Mouse (Mus musculus) left cerebral cortex, adult 18-20 months (tissue): Measurements from ENCODE around the gene Zfp846. TPM values are rescaled to one million over a fixed set of nuclear protein-coding genes. Genes with fewer than 3 reads are reported as not detected.

Source experiments
- DNase-seq, 2 experiments: peaks; one replicate each; pipeline ENCODE4 v3.0.0; 2021 to 2022; ENCODE audit warnings: low spot score in 2 of 2, mixed read lengths in 1 of 2
- total RNA-seq, 2 experiments: library from RNA; stranded (reverse); gene quantifications; 2 replicates each; pipeline ENCODE4 v1.2.3; 2021

Gene Zfp846
- total RNA-seq, 2 experiments from 2014 or later: 14.9 to 17.6 TPM

DNA sequence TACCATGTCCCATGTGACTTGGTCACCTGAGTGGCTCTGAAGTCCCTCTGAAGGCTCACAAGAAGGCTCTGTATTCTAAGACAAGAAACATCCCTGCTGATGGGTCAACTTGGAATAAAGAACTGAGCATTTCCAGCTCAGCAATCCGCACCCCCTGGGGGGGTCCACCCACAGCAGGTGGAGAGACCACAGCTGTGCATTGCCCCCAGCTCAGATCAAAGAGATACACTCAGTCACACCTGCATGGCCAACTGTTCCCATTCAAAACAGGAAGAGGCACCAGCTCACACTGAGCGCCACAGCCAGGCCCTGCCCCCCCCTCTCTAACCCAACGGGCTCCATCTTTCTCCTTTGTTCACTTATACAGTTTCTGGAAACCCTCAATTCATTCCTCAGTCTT lies 55.2 kb downstream of the Zfp846 start:
- DNase-seq: no peak

DNA sequence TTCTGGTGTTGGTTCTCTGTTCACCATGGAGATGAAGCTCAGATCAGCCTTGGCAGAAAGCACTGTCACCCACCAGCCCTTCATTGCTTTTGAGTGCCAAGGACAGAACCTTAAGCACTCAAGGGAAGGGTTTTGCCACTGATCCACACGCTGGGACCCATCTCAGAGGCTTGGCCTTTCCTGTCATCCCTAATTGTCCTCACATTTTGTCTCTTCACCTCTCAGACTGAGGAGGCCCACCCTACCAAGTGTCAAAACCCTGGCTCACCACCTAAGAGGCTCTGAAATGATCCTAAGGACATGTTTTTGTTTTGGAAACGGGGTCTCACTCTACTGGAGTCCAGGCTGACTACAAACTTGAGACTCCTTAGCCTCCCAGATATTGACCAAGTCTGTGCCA lies 55.7 kb downstream of the Zfp846 start:
- no peak for DNase-seq

DNA sequence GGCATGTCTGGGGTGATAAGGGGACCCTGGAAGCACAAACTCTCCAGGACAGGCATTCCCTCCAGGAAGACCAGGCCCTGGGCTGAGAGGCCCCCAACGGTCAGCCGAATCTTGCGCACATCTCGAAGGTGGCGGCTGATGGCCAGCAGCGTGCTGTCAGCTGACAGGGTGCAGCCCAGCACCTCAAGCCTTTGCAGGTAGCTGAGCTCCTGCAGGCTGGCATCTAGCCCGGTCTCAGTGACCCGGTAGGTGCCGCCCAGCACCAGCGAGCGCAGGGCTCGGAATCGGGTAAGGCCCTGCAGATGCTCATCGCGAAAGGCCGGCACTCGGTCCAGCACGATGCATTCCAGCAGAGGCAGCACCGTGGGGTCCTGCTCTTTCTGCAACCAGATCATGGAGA lies 57.5 kb downstream of the Zfp846 start:
- DNase-seq: no peak

DNA sequence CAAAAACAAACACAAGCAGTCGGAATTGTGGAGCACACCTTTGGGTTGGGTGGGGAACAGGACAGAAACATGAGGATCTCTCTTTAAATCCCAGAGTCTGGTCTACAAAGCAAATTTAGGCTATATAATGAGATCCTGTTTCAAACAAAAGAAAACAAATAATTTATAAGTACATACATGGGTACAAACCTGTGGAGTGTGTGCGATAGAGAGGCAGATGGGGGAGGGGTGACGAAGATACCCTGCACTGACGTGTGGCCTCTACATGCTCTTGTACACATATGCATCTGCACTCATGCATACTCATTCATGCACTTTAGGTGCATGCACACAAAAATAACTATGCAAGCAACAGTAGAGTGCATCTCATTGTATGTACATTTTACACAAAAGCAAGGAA lies 58.4 kb downstream of the Zfp846 start:
- no peak for DNase-seq

DNA sequence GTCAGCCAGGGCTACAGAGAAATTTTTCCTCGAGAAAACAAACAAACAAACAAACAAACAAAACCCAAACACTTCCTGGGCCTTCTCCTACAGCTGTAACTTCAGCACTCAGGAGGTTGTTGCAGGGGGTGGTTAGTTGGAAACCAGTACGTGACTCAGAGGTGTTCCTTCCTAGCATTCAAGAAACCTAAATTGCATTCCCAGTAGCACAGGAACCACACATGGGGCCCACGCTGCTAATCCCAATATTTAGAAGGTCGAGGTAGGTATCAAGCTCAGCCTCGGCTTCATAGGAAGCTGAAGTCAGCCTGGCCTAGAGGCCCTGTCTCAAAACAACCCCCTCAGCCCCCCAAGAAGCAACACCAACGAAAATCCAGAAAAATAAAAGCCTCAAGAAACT lies 60.4 kb downstream of the Zfp846 start:
- no peak for DNase-seq

DNA sequence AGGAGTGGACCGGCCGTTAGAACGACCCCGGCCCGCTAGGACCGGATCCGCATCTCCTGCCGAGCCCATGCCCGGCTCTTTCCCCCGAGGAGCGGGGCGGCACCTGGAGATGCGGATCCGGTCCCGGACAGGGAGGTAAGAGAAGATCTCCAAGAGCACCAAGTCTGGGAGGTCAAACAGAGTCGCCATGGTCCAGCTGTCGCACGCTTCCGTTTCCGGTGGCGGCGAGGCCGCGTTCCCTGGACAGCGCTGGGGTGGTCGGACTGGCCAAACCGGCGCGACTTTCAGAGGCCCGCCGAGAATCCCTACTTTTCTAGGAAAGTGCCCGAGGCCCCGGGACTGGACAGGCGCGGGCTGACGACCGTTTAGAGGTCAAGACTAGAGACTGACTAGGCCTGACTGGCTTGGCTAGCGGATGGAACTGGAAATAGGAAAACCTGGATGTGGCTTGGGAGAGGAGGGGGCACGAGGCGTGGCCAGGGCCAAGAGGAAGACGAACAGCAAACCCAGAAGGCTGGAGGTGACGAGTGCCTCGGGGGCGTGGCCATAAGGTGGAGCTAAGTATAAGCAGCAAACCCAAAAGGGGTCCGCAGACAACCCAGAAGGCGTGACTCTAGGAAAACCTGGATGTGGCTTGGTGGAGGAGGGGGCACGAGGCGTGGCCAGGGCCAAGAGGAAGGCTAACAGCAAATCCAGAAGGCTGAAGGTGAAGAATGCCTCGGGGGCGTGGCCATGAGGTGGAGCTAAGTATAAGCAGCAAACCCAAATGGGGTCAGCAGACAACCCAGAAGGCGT lies 61.2 kb downstream of the Zfp846 start, which contains the start of gene Ubl5:
Ubl5 (plus strand) TSS at position 778 of the 795 bp plus-strand sequence.
- DNase-seq: no peak

DNA sequence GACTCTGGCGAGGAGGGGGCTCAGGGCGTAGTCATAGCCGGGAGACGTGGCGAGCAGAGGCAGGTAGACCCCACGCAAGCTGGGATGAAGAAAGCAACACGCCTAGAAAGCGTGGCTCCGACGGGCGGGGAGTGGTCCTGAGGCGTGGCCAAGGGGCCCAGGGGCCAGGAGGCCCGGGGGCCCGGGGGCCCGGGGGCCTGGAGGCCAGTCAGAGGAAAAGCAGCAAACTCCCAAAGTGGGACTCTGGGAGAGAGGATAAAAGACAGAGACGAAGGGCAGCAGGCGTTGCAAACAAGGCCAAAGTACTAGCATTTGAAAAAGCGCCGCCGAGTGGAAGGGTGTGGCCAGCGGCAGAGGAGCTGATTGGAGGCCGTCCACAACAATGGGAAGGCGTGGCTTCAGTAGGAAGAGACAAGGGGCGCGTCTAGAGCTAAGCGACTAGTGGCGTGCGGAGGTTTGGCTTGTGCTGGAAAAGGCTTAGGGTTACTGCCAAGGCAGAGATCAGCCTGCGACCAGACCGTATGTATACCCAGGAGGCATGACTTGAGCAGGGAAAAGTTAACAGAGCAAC lies 61.9 kb downstream of the Zfp846 start:
- peak; percentile 61 to 64 for DNase-seq

DNA sequence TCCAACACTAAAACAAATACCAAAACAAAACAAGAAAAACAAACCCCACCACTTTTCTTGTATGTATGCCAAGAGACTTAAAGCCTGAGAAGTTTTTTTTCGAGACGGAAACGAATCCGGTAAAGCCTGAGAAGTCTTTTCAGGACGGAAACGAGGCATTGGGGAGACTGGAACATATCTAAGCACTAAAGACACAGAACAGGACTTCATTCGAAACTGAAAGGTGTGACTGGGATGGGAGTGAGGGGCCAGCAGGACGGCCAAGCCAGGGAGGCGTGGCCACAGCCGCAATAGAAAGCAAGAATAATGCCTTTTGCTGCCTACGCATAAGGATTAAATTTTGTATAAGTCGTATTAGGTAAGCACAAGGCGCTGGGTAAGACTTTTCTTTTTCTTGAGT lies 62.7 kb downstream of the Zfp846 start:
- DNase-seq: no peak

DNA sequence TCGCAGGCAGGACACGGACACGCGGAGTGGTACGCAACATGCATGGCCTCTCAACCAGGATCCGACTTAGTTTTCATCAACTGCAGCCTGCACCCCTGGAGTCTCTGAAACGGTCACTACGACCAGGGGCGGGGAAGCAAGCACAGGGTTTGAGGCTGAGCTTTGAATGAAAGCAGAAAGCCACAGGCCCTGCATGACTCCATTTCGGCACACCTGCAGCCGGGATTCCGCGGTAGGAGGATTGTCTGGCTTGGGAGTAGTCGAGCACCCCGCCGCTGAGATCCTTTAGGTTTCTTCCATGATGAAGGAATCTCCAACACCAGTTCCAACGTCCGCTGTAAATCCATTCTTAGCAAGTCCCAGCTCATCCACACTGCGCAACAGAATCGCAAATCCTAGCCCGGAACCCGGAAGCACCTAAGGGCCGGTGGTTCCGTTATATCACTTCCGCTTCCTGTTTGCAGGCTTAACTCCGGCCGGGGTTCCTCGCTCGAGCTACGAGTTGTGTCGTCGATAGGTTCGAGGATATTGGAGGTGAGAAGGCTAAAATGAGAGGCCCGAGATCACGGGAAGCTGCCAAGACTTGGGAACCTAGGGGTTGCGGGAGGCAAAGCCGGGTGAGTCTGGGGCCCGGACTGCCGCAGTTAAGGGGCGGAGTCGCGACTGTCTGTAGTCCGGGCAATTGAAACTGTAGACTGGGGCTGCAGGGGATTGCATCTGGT lies 63.4 kb downstream of the Zfp846 start, which contains the start of gene Fbxl12:
Fbxl12 (minus strand) TSS at position 408 of the 722 bp plus-strand sequence.
- DNase-seq: peak; percentile 72 to 79

DNA sequence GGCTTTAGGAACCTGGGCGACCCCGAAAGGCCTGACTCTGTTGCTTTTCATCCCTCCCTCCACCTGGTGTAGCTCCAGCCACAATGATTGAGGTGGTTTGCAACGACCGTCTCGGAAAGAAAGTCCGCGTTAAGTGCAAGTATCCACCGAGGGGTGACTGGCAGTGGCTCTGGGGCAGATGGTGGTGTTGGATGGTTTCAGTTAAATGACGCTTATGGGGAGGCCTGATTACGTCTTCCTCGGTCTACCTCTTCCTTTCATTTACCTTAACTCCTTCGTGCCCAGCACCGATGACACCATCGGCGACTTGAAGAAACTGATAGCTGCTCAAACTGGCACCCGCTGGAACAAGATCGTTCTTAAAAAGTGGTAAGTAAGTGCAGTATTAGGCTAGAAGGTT lies 64.0 kb downstream of the Zfp846 start:
- DNase-seq: no peak

DNA sequence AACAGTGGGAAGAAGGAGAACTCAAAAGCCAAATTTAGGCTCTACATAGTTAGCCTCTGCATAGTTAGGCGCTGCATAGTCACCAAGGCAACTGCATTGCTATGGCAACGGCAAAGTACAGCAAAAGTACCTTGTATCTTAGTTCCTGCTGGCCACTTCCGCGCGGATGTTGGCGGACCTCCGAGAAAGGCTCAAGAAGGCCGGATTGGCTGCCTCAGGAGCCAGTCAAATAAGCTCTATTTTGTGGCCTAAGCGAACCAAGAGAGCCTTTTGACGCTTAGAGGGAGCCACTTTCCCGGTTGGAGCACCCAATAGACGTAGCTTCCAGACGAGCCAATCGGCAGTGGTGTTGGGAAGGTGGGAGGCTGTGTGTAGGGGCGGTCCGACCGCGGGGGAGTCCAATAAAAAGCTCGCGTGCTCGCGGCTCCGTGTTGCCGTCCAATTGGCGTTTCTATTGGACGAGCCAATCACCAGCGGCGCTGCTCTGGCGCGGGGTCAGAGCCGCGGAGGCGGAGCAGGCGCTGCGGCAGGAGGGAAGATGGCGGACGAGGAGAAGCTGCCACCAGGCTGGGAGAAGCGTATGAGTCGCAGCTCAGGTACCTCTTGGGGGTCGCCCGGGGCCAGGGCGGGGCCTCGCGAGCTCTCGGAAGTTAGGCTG lies 70.6 kb downstream of the Zfp846 start, which contains the start of gene Pin1:
Pin1 (plus strand) TSS at position 494 of the 658 bp plus-strand sequence.
- DNase-seq: peak; percentile 99

DNA sequence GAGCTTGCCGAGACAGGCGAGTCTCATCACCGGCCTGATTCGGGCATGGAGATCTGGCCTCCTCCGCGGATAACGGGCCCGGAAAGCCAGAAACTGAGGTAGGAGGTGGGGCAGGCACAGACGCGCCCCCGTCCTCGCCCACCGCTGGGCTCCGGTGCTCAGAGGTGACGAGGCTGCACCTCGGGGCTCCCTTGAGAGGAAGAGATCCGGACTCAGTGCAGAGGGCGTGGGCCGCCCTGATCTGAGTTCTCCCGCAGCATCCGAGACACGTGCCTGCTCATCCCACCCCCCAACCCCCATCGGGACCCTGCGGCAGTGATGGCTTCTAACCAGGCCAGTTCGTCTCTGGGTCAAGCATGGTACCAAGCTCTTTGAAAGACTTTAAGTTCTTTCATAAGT lies 71.2 kb downstream of the Zfp846 start:
- no peak for DNase-seq

DNA sequence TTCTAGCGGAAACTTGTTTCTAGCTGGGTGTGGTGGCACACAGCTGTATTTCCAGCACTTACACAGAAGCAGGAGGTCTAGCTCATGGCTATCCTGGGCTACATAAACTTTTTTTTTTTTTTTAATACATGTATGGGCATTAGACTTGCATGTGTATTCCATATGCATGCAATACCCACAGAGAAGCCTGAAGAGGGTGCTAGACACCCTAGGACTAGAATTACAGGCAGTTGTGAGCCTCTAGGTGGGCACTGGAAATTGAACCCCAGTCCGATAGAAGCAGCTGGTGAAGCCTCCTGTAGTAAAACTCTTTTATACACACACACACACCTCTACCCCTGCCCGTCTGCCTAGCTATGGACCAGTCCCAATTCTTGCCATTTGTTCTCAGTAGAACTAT lies 72.8 kb downstream of the Zfp846 start:
- no peak for DNase-seq

Other genes starting within 250 kb of the Zfp846 start
- not detected for gene Olfr18, start 245.2 kb upstream of the Zfp846 start, total RNA-seq
- gene Zfp560, start 196.1 kb upstream of the Zfp846 start, total RNA-seq: 1 to 10 TPM; 8.8 to 9.9 TPM
- 10 to 100 TPM; 25.3 to 26.2 TPM for gene Zfp26, start 121.1 kb upstream of the Zfp846 start, total RNA-seq
- 10 to 100 TPM; 30.6 to 30.8 TPM for gene Zfp426, start 88.5 kb upstream of the Zfp846 start, total RNA-seq
- gene Zfp266, start 59.9 kb upstream of the Zfp846 start, total RNA-seq: 10 to 100 TPM; 41.4 to 42.2 TPM
- gene Ubl5, start 61.6 kb downstream of the Zfp846 start, total RNA-seq: 100 to 1,000 TPM; 310 to 319 TPM
- gene Fbxl12, start 63.5 kb downstream of the Zfp846 start, total RNA-seq: 10 to 100 TPM; 21.9 to 22.6 TPM
- gene Pin1, start 70.8 kb downstream of the Zfp846 start, total RNA-seq: 10 to 100 TPM; 40.4 to 42.3 TPM
- 100 to 1,000 TPM; 127 to 142 TPM for gene Olfm2, start 165.1 kb downstream of the Zfp846 start, total RNA-seq
- gene Col5a3, start 233.8 kb downstream of the Zfp846 start, total RNA-seq: 1 to 10 TPM; 1.7 to 1.8 TPM
- not detected for gene Rdh8, start 237.2 kb downstream of the Zfp846 start, total RNA-seq